Mouse (Mus musculus): Measurements from ENCODE around the gene Rtp4.

GRCm38 (mm10) chr16:23544361-23544760, 24.3 kb downstream of the Rtp4 start:
- no peak for TF ChIP-seq CTCF (IDR thresholded peaks at IDR 0.05; ENCODE audit: borderline replicate concordance, extremely low read depth, insufficient read depth, insufficient read length)
- no peak for TF ChIP-seq POLR2A (IDR thresholded peaks at IDR 0.05; ENCODE audit: borderline replicate concordance, extremely low read depth, insufficient read depth, insufficient read length, poor library complexity, severe bottlenecking)
